Mouse (Mus musculus): ENCODE data around the gene Epb41l1.
"Not testable (repeated sequence)": the region's sequence is repeated elsewhere in the genome, so short reads cannot be mapped to it uniquely, and the experiment has no call there.

The Epb41l1 gene

GRCm38 (mm10) chr2:156420694-156421380 is at the start of gene Epb41l1:
TSS of gene Epb41l1 (plus strand) at chr2:156420909.
- DNase-seq (ENCODE audit: extremely low spot score, low spot score), result peak; percentile 73

GRCm38 (mm10) chr2:156376956-156377355 is 43.8 kb upstream of the Epb41l1 start:
- DNase-seq (ENCODE audit: extremely low spot score, low spot score), result no peak

- no peak for DNase-seq (ENCODE audit: extremely low spot score, low spot score)
Observed at GRCm38 (mm10) chr2:156379929-156380328, 40.8 kb upstream of the Epb41l1 start.

GRCm38 (mm10) chr2:156381350-156381749 is 39.4 kb upstream of the Epb41l1 start:
- DNase-seq (ENCODE audit: extremely low spot score, low spot score), result no peak

- DNase-seq (ENCODE audit: extremely low spot score, low spot score), result peak; percentile 77
Observed at GRCm38 (mm10) chr2:156392461-156393154, 28.1 kb upstream of the Epb41l1 start.

GRCm38 (mm10) chr2:156393155-156393828 is 27.4 kb upstream of the Epb41l1 start:
- DNase-seq (ENCODE audit: extremely low spot score, low spot score), result no peak

- DNase-seq (ENCODE audit: extremely low spot score, low spot score), result no peak
Observed at GRCm38 (mm10) chr2:156394282-156394681, 26.4 kb upstream of the Epb41l1 start.

- no peak for DNase-seq (ENCODE audit: extremely low spot score, low spot score)
Observed at GRCm38 (mm10) chr2:156396096-156396495, 24.6 kb upstream of the Epb41l1 start.

GRCm38 (mm10) chr2:156397988-156398387 is 22.7 kb upstream of the Epb41l1 start:
- DNase-seq (ENCODE audit: extremely low spot score, low spot score), result no peak

- DNase-seq (ENCODE audit: extremely low spot score, low spot score), result no peak
Observed at GRCm38 (mm10) chr2:156399485-156399884, 21.2 kb upstream of the Epb41l1 start.

- peak; percentile 60 for DNase-seq (ENCODE audit: extremely low spot score, low spot score)
Observed at GRCm38 (mm10) chr2:156401331-156401730, 19.4 kb upstream of the Epb41l1 start.

GRCm38 (mm10) chr2:156402036-156402435 is 18.7 kb upstream of the Epb41l1 start:
- DNase-seq (ENCODE audit: extremely low spot score, low spot score), result no peak

- DNase-seq (ENCODE audit: extremely low spot score, low spot score), result no peak
Observed at GRCm38 (mm10) chr2:156406987-156407386, 13.7 kb upstream of the Epb41l1 start.

- no peak for DNase-seq (ENCODE audit: extremely low spot score, low spot score)
Observed at GRCm38 (mm10) chr2:156408168-156408567, 12.5 kb upstream of the Epb41l1 start.

GRCm38 (mm10) chr2:156411348-156411747 is 9.4 kb upstream of the Epb41l1 start:
- DNase-seq (ENCODE audit: extremely low spot score, low spot score), result not testable (repeated sequence)

GRCm38 (mm10) chr2:156414996-156415395 is 5.7 kb upstream of the Epb41l1 start:
- DNase-seq (ENCODE audit: extremely low spot score, low spot score), result no peak

GRCm38 (mm10) chr2:156415674-156416073 is 5.0 kb upstream of the Epb41l1 start:
- no peak for DNase-seq (ENCODE audit: extremely low spot score, low spot score)

GRCm38 (mm10) chr2:156417194-156417593 is 3.5 kb upstream of the Epb41l1 start:
- DNase-seq (ENCODE audit: extremely low spot score, low spot score), result no peak

GRCm38 (mm10) chr2:156418467-156418866 is 2.2 kb upstream of the Epb41l1 start:
- no peak for DNase-seq (ENCODE audit: extremely low spot score, low spot score)

GRCm38 (mm10) chr2:156420327-156420693 is 399 bp upstream of the Epb41l1 start:
- DNase-seq (ENCODE audit: extremely low spot score, low spot score), result no peak

- DNase-seq (ENCODE audit: extremely low spot score, low spot score), result peak; percentile 50
Observed at GRCm38 (mm10) chr2:156421381-156422110, 837 bp downstream of the Epb41l1 start.

GRCm38 (mm10) chr2:156422631-156423030 is 1.9 kb downstream of the Epb41l1 start:
- DNase-seq (ENCODE audit: extremely low spot score, low spot score), result no peak

Data from neural tube, embryonic 10.5 days (tissue).